Mouse (Mus musculus): ENCODE measurements at regions not wholly inside any gene's neighbourhood (a gene's known extent, or its start where the extent isn't known, plus 50 kb on each side); places are given as distances from the start of the nearest gene placed in this dataset.
A peak's percentile ranks its signal among the peaks of the same experiment; 100 is the strongest.

DNA sequence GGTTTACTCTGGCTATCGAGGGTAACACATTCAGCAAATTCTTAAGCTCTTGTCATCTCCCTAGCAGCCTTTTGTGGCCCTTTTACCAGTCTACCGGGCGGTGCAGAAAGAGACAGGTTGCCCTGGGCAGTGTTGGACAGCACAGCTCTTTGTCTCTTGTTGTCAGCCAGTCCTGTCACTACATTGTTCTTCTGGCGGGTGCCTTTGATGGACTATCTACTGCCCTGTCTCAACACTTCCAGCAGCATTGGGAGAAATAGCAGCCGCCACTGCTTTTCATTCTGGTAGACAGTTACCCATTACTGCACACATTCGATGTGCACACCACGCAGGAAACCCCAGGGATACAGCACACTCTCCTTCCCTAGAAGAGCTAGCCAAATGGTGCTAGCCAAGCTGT is 132.7 kb upstream of the Gm10181 start:
- no peak for ATAC-seq
- WGBS = 24% methylated on average over 7 of the region's 7 CpGs

DNA sequence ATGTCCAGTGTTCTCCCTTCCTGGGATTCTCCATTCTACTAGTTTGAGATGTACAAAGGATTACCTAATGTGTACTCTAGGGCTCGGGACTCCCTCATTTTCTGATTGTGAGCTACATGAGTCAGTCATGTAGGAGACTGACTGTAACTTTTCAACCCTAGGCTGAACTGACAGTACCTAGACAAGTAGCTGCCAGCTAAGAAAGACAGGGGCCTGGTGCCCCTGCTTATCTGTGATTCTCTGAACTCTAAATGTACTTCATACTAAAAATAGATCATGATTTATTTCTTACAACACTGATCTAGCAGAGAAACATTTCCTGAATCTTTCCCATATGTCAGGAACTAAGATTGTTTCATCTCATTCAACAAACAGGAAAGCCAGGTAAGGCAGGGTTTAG is 125.9 kb upstream of the Gm10181 start:
- WGBS = 84% methylated on average over 1 of the region's 1 CpGs
- H3K9me3 ChIP-seq (replicated peaks) = no peaks in the 10 kb centered on the region
- H3K9ac ChIP-seq = no peak overlapping the region
- no peak for ATAC-seq
- no peak overlapping the region for H3K4me2 ChIP-seq
- no peaks in the 10 kb centered on the region for H3K27me3 ChIP-seq
- no peaks in the 10 kb centered on the region for H3K4me1 ChIP-seq
- no peaks in the 10 kb centered on the region for H3K36me3 ChIP-seq (ENCODE audit: poor library complexity, severe bottlenecking)
- H3K27ac ChIP-seq = no peak overlapping the region
- H3K4me3 ChIP-seq = no peak overlapping the region

More for the DNA sequence above, 132.7 kb upstream of the Gm10181 start:
- H3K27me3 ChIP-seq = no peaks in the 10 kb centered on the region
- H3K4me1 ChIP-seq = peaks cover 6% of the 10 kb centered on the region; the same call in 1 of the 2 replicates
- H3K27ac ChIP-seq = no peak overlapping the region
- no peak overlapping the region for H3K9ac ChIP-seq
- no peaks in the 10 kb centered on the region for H3K36me3 ChIP-seq (ENCODE audit: poor library complexity, severe bottlenecking)
- H3K4me3 ChIP-seq = no peak overlapping the region
- H3K9me3 ChIP-seq (replicated peaks) = no peaks in the 10 kb centered on the region
- H3K4me2 ChIP-seq = no peak overlapping the region

DNA sequence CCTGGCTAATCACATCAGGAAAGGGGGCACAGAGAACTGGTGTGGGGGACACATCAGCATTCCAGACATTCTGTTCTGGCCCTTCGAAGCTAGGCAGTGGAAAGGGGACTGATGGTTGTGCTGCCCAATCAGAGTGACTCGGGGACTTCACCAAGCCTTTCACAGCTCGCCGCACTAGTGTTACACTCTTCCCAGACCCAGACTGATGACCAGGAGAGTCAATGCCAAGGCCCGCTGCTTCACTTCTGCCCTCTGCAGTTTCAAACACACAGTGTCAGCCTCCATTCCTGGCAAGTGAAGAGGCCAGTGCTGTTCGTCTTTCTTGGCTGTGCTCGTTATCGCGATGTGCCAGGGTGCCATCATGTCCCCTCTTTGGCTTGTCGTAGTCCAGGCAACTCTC is 121.7 kb upstream of the Gm10181 start:
- H3K4me1 ChIP-seq = no peaks in the 10 kb centered on the region
- H3K27me3 ChIP-seq = no peaks in the 10 kb centered on the region; the same call in 1 of the 2 replicates
- H3K9me3 ChIP-seq (replicated peaks) = no peaks in the 10 kb centered on the region
- no peak overlapping the region for H3K9ac ChIP-seq
- no peak overlapping the region for H3K27ac ChIP-seq
- no peak overlapping the region for H3K4me3 ChIP-seq
- H3K36me3 ChIP-seq (ENCODE audit: poor library complexity, severe bottlenecking) = no peaks in the 10 kb centered on the region
- no peak; the same call in 1 of the 2 replicates for ATAC-seq
- no peak overlapping the region for H3K4me2 ChIP-seq
- WGBS = 76% methylated on average over 10 of the region's 10 CpGs

DNA sequence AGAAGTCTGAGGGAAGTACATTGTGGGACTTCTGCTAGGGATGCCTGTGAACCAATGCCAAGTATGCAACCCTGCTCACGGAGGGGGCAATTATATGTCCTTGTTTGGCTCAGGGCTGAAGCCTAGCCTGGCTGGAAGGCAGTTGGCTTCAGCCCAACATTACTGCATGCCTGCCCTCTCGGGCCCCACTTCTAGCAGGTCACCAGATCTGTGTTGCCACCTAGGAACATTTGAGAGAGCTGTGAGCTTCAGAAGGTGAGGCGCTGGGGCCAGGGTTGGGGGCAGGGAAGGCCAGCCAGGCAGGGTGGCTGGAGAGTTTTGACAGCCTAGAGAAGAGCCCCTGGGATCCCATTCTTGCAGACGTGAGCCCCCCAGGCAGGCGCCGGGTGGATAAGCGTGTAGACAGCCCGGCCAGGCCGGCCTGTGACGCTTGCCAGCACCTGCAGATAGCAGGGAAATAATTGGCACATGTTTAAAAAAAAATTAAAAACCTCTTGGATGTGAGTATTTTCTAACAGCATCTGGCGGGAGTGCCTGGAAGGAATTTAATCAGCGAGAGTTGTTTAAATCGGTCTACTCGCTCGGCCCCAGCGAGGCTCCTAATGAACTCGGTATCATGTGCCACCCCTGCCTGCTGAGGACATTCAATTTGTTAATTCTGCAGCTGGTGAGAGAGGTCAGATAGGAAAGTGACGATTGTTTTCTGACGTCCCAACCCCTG is 115.0 kb upstream of the Gm10181 start:
- Histone ChIP-seq H3K27me3 (no peaks in the 10 kb centered on the region; the same call in 1 of the 2 replicates), H3K4me2 (peak overlapping the region; percentile 61), H3K9ac (peak overlapping the region; percentile 40), H3K9me3 (replicated peaks) (no peaks in the 10 kb centered on the region), H3K36me3 (ENCODE audit: poor library complexity, severe bottlenecking) (no peaks in the 10 kb centered on the region), H3K27ac (peak overlapping the region; percentile 61; the same call in 1 of the 2 replicates), H3K4me3 (peak overlapping the region; percentile 22), H3K4me1 (peaks cover 20% of the 10 kb centered on the region)
- ATAC-seq = peak; percentile 83
- 1% methylated on average over 19 of the region's 19 CpGs for WGBS

DNA sequence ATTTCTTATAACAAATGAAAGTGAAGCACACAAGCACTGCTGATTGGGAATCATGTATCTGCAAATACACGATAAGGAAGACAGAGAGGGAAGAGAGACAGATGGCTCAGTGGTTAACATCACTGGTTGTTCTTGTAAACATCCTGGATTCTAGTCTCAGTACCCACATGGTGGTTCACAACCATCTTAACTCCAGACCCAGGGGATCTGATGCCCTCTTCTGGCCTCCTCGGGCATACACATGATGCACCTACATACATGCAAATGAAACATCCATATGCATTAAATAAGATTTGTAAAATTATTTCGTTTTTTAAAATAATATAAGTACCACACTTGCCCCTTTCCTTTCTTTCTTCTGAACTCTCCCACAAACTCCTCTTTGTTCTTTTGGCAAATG is 106.4 kb upstream of the Gm10181 start:
- ATAC-seq = no peak
- H3K27ac ChIP-seq = no peak overlapping the region
- no peaks in the 10 kb centered on the region for H3K27me3 ChIP-seq
- H3K36me3 ChIP-seq (ENCODE audit: poor library complexity, severe bottlenecking) = no peaks in the 10 kb centered on the region
- H3K9me3 ChIP-seq (replicated peaks) = no peaks in the 10 kb centered on the region
- WGBS = 64% methylated on average over 3 of the region's 3 CpGs
- H3K4me1 ChIP-seq = no peaks in the 10 kb centered on the region
- H3K4me3 ChIP-seq = no peak overlapping the region
- H3K4me2 ChIP-seq = no peak overlapping the region
- H3K9ac ChIP-seq = no peak overlapping the region

DNA sequence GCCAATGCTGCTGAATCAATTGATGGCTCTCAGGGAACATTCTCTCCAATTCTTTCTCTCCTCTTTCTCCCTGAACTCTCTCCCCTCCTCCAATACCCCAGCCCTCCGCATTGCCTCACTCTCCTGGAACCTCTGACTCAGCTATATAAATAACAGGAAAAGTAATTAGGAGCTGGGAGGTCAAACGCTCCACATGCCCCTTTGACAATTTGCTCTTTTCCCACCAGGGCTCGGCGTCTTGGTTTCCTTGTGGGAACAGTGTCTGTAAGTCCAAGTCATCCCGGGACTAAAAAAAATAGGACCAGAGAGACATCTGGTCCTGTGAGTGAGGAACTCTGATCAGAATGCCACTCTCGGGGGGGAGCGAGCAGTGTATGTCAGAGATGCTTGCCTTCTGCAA is 94.7 kb upstream of the Gm10181 start:
- no peaks in the 10 kb centered on the region for H3K4me1 ChIP-seq
- H3K27me3 ChIP-seq = no peaks in the 10 kb centered on the region
- 73% methylated on average over 7 of the region's 7 CpGs for WGBS

DNA sequence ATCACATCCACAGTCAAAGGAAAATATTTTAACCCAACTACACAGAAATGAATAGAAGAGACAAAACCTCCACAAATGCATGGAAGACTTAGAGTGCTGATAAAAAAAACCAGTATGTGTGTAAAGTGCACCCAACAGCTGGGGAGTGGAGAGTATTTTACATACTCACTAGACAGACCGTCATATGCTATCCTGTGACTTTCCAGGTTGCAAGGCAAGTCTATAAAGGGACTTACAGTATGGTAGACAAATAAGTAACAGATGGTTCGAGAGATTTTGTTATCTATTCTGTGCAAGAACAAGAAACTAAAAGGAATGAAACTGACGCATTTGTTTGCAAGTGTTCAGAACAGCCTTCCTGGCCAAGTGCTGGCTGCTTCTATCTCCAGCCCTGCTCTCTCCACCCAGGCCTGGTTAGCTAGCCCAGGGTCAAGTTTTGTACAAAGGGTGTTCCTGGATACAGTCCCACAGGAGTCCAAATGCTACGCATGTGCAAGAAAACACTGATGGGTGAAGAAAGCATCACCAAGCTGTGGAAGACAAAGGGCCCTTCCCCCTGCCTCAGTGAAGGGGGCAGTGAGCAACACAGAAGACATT is 68.0 kb upstream of the Gm10181 start:
- Histone ChIP-seq H3K9ac (no peak overlapping the region), H3K9me3 (replicated peaks) (no peaks in the 10 kb centered on the region), H3K27ac (no peak overlapping the region), H3K4me2 (no peak overlapping the region), H3K4me3 (no peak overlapping the region), H3K36me3 (ENCODE audit: poor library complexity, severe bottlenecking) (no peaks in the 10 kb centered on the region), H3K4me1 (no peaks in the 10 kb centered on the region), H3K27me3 (no peaks in the 10 kb centered on the region)
- 86% methylated on average over 4 of the region's 4 CpGs for WGBS
- ATAC-seq = no peak

More for the DNA sequence above, 94.7 kb upstream of the Gm10181 start:
- H3K9ac ChIP-seq = no peak overlapping the region
- no peaks in the 10 kb centered on the region for H3K9me3 ChIP-seq (replicated peaks)
- H3K27ac ChIP-seq = no peak overlapping the region
- ATAC-seq = no peak
- no peaks in the 10 kb centered on the region for H3K36me3 ChIP-seq (ENCODE audit: poor library complexity, severe bottlenecking)
- H3K4me2 ChIP-seq = no peak overlapping the region
- H3K4me3 ChIP-seq = no peak overlapping the region

DNA sequence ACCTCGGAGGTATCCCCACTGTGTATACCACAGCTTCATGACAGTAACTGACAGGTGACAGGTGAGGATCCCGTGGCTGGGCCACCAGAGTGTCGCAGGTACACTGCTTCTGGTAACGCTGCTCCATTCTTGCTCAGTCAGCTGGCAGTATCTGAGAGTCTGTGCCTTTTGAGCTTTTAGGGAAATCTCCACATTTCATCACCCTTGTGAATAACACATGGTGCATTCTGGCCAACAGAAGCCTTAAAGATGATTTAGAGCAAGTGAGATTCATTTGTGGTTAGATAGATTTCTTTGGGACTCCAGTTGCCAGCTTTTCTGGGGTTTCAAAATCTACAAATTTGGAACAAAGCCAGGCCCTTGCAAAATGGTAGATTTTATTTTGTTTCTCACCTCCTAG is 66.8 kb upstream of the Gm10181 start:
- ATAC-seq = no peak
- WGBS = 84% methylated on average over 4 of the region's 4 CpGs
- H3K36me3 ChIP-seq (ENCODE audit: poor library complexity, severe bottlenecking) = no peaks in the 10 kb centered on the region
- no peaks in the 10 kb centered on the region for H3K4me1 ChIP-seq
- H3K27me3 ChIP-seq = no peaks in the 10 kb centered on the region
- no peaks in the 10 kb centered on the region for H3K9me3 ChIP-seq (replicated peaks)
- no peak overlapping the region for H3K4me2 ChIP-seq
- H3K9ac ChIP-seq = no peak overlapping the region
- no peak overlapping the region for H3K27ac ChIP-seq
- H3K4me3 ChIP-seq = no peak overlapping the region

DNA sequence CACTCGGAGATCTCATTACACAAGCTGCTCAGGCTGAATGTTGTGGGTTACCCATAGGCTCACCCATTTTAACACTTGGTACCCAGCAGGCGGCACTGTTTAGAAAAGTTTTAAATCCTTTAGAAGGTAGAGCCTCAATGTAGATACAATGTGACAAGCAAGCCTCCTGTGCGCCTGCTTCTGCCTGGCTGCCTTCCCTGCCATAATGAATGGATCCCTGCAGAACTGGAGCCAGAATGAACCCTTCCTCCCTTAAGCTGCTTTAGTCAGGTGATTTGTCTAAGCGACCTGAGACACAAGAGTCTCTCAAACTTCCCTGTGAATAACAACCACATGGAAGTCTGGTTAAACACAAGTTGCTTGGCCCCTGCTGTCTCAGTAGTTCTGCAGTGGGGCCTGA is 64.7 kb upstream of the Gm10181 start:
- H3K4me3 ChIP-seq = no peak overlapping the region
- no peaks in the 10 kb centered on the region for H3K36me3 ChIP-seq (ENCODE audit: poor library complexity, severe bottlenecking)
- H3K4me1 ChIP-seq = no peaks in the 10 kb centered on the region
- no peak overlapping the region for H3K9ac ChIP-seq
- H3K4me2 ChIP-seq = no peak overlapping the region
- H3K27me3 ChIP-seq = no peaks in the 10 kb centered on the region
- 49% methylated on average over 4 of the region's 4 CpGs for WGBS
- no peak overlapping the region for H3K27ac ChIP-seq
- H3K9me3 ChIP-seq (replicated peaks) = no peaks in the 10 kb centered on the region
- no peak for ATAC-seq

DNA sequence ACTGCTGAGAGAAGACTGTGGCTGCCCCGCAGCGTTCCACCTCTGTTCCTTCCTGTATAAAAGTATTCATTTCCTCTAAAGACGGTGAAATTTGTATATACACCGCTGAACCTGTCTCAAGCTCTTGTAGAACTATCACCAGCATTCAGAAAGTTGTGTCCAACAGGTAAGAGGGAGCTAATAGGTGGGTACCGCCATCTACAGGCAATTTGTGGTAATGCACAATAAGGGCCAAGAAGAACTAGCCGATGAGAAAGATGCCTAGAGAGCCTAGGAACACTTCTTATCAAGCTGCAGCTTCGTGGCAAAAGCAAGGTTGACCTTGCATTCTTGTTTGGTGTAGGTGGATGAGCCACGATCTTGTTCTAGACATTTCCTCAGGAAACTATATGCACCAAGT is 61.6 kb upstream of the Gm10181 start:
- peak; percentile 63; the same call in 1 of the 2 replicates for ATAC-seq
- Histone ChIP-seq H3K9me3 (replicated peaks) (no peaks in the 10 kb centered on the region), H3K4me3 (no peak overlapping the region), H3K27me3 (no peaks in the 10 kb centered on the region), H3K36me3 (ENCODE audit: poor library complexity, severe bottlenecking) (no peaks in the 10 kb centered on the region), H3K9ac (no peak overlapping the region), H3K4me2 (no peak overlapping the region), H3K4me1 (no peaks in the 10 kb centered on the region), H3K27ac (no peak overlapping the region)
- WGBS = 8% methylated on average over 8 of the region's 8 CpGs

DNA sequence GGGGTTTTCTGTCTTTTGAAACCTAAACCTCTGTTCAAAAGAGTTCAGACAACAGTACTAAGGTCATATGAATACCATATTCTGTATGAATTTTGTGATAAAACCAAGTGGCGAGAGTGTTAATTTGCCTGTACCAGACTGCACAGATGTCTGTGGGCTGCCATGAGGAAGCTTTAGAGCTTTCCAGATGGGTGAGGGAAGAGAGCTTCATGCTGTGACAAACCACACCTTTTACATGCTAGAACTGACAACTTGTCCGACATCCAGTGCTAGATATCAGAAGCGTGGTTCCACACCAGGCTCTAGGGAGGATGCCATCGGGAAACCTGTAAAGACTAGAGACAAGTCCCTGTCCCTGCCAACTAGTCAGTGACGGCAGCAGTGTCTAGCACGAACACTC is 60.9 kb upstream of the Gm10181 start:
- H3K9ac ChIP-seq = no peak overlapping the region

DNA sequence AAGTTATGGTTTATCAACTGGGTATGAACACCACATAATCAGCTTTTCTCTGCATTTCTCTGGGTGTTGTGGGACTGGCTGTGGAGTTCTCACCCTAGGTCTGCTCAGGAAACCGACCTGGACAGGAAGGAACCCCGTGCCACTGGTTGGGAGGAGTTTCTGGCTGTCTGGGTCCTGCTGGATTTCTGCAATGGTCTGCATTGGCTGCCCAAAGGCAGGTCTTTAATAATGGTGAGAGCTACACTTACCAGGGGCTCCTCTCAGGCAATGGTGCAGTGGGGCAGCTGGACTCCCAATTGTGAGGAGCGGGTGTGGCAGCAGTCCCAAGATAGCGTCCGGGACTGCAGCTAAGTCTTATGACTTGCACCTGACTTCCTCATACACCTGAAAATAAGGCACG is 57.8 kb upstream of the Gm10181 start:
- H3K27me3 ChIP-seq = no peaks in the 10 kb centered on the region
- H3K9ac ChIP-seq = no peak overlapping the region
- no peak overlapping the region for H3K4me2 ChIP-seq
- H3K4me1 ChIP-seq = no peaks in the 10 kb centered on the region
- H3K27ac ChIP-seq = no peak overlapping the region
- no peaks in the 10 kb centered on the region for H3K36me3 ChIP-seq (ENCODE audit: poor library complexity, severe bottlenecking)
- 86% methylated on average over 6 of the region's 6 CpGs for WGBS
- ATAC-seq = no peak
- no peaks in the 10 kb centered on the region for H3K9me3 ChIP-seq (replicated peaks)
- no peak overlapping the region for H3K4me3 ChIP-seq

More for the DNA sequence above, 60.9 kb upstream of the Gm10181 start:
- H3K4me2 ChIP-seq = no peak overlapping the region
- no peak overlapping the region for H3K4me3 ChIP-seq
- no peaks in the 10 kb centered on the region for H3K27me3 ChIP-seq
- H3K36me3 ChIP-seq (ENCODE audit: poor library complexity, severe bottlenecking) = no peaks in the 10 kb centered on the region
- no peaks in the 10 kb centered on the region for H3K4me1 ChIP-seq
- 78% methylated on average over 6 of the region's 6 CpGs for WGBS
- H3K27ac ChIP-seq = no peak overlapping the region
- no peak for ATAC-seq
- H3K9me3 ChIP-seq (replicated peaks) = no peaks in the 10 kb centered on the region

All from forebrain, embryonic 13.5 days (tissue).